ENCODE assay signal across 10 mouse cellular contexts in genomic region chr3:86069646-86070250, GRCm38 (mm10).
DNase-seq lines count a peak whose midpoint lies in the region; ATAC-seq and TF ChIP-seq lines count a peak whose summit lies in the region.
"Had no signal": no experiment of that assay in that cellular context is flagged by ENCODE, and none has a peak within 500 bp of the region (broad histone marks: within the 10 kb centered on the region; RNA-seq: fewer than 3 reads in every experiment).

No protein-coding gene starts in this region.

- in situ Hi-C loops in CH12.LX (cut with MboI; ENCODE audit: low pct_ligation_motif_present, low pct_unique_long_range_greater_than_20kb, low sequenced_read_pairs): no loop called here

- no peak overlapping the region for H3K4me2 ChIP-seq in kidney, postnatal 0 days (ENCODE audit: low read length)
- no peak overlapping the region for H3K4me2 ChIP-seq in kidney, embryonic 16.5 days (replicated peaks; ENCODE audit: low read depth, low read length)
- H3K4me2 ChIP-seq in CH12.LX (ENCODE audit: insufficient read depth, low read depth, poor library complexity, severe bottlenecking): no peak overlapping the region
- H3K4me2 ChIP-seq: neural tube, embryonic 15.5 days had no signal

- no peaks in the 10 kb centered on the region for H3K9me3 ChIP-seq in kidney, postnatal 0 days (replicated peaks; ENCODE audit: low read length)
- H3K9me3 ChIP-seq in kidney, embryonic 16.5 days (ENCODE audit: low read length): no peaks in the 10 kb centered on the region
- H3K9me3 ChIP-seq in CH12.LX (replicated peaks; ENCODE audit: low read length) (no peaks in the 10 kb centered on the region), MEL (replicated peaks; ENCODE audit: insufficient read depth, low read length) (no peaks in the 10 kb centered on the region)
- H3K9me3 ChIP-seq in limb, embryonic 10.5 days (replicated peaks): no peaks in the 10 kb centered on the region
- H3K9me3 ChIP-seq: neural tube, embryonic 15.5 days had no signal

- WGBS in kidney, postnatal 0 days: 90% methylated on average over 11 of the region's 11 CpGs
- WGBS in kidney, embryonic 16.5 days: 95% methylated on average over 11 of the region's 11 CpGs
- 91% methylated on average over 11 of the region's 11 CpGs for WGBS in limb, embryonic 10.5 days

- DNase-seq in kidney, postnatal 0 days (ENCODE audit: low spot score): no peak
- DNase-seq in CH12.LX (ENCODE audit: extremely low read depth) (peak; percentile 12), MEL (ENCODE audit: low read depth, low spot score) (peak; percentile 40)
- DNase-seq in induced T-regulatory cell, adult 2 months (ENCODE audit: low read depth): peak; percentile 11
- no peak for DNase-seq in limb, embryonic 10.5 days (ENCODE audit: low spot score)
- DNase-seq in ovary, postnatal 36 days (ENCODE audit: low spot score): no peak
- DNase-seq: cerebellum, adult 9-10 months; thymus, postnatal 25 days had no signal

- no peak overlapping the region for H3K9ac ChIP-seq in kidney, postnatal 0 days (ENCODE audit: low read depth, low read length)
- no peak overlapping the region for H3K9ac ChIP-seq in kidney, embryonic 16.5 days (replicated peaks; ENCODE audit: low read length)
- no peak overlapping the region for H3K9ac ChIP-seq in CH12.LX (ENCODE audit: insufficient read depth, low read depth)
- no peak overlapping the region for H3K9ac ChIP-seq in MEL (ENCODE audit: control insufficient read depth, low read depth, low read length, poor library complexity, severe bottlenecking)
- H3K9ac ChIP-seq: neural tube, embryonic 15.5 days had no signal

- no peak overlapping the region for H3K4me3 ChIP-seq in kidney, postnatal 0 days (replicated peaks; ENCODE audit: low read depth, low read length)
- no peak overlapping the region for H3K4me3 ChIP-seq in kidney, embryonic 16.5 days (ENCODE audit: low read length)
- H3K4me3 ChIP-seq in CH12.LX (replicated peaks in 1 of 3; ENCODE audit: low read depth in 2 of 3, low read length in 2 of 3, poor library complexity in 1 of 3) (no peak overlapping the region), MEL (ENCODE audit: control insufficient read depth in 1 of 2, insufficient read depth in 1 of 2, low read depth in 2 of 2, low read length in 2 of 2) (no peak overlapping the region)
- H3K4me3 ChIP-seq in limb, embryonic 10.5 days: no peak overlapping the region
- H3K4me3 ChIP-seq: neural tube, embryonic 15.5 days had no signal

- TF ChIP-seq POLR2A in CH12.LX (IDR thresholded peaks at IDR 0.05; ENCODE audit: low read depth, low read length) (no peak), MEL (IDR thresholded peaks at IDR 0.05; ENCODE audit: control insufficient read depth in 1 of 2, insufficient read depth in 1 of 2, low read depth in 1 of 2, low read length in 2 of 2, poor library complexity in 1 of 2) (no peak)

- peak; percentile 54; the same call in 1 of the 2 replicates for TF ChIP-seq CTCF in kidney, postnatal 0 days (IDR thresholded peaks at IDR 0.05; ENCODE audit: low read depth)
- peak; percentile 12 to 62; a peak in 2 of 4 replicates for TF ChIP-seq CTCF in CH12.LX (conservative IDR thresholded peaks at IDR 0.05 in 1 of 2, IDR thresholded peaks at IDR 0.05 in 1 of 2; ENCODE audit: low read depth in 2 of 2, low read length in 2 of 2)
- TF ChIP-seq CTCF in MEL (IDR thresholded peaks at IDR 0.05 in 2 of 3, conservative IDR thresholded peaks at IDR 0.05 in 1 of 3; ENCODE audit: control insufficient read depth in 1 of 3, insufficient read depth in 1 of 3, low read depth in 2 of 3, low read length in 3 of 3, poor library complexity in 1 of 3, severe bottlenecking in 1 of 3): peak; percentile 42 to 64 (median 62)

- H3K79me2 ChIP-seq in CH12.LX (replicated peaks; ENCODE audit: control insufficient read depth, extremely low read depth, insufficient read depth, poor library complexity, severe bottlenecking): no peaks in the 10 kb centered on the region
- no peaks in the 10 kb centered on the region for H3K79me2 ChIP-seq in MEL (ENCODE audit: control insufficient read depth, insufficient read depth, low read length, poor library complexity)

- H3K4me1 ChIP-seq in kidney, postnatal 0 days (replicated peaks; ENCODE audit: insufficient read depth, low read length): no peaks in the 10 kb centered on the region
- H3K4me1 ChIP-seq in kidney, embryonic 16.5 days (ENCODE audit: insufficient read depth, low read length): no peaks in the 10 kb centered on the region
- peaks cover 0 to 3% of the 10 kb centered on the region in 2 experiments; a peak in 1 of 4 replicates for H3K4me1 ChIP-seq in CH12.LX (ENCODE audit: control insufficient read depth in 1 of 2, insufficient read depth in 2 of 2)
- H3K4me1 ChIP-seq in MEL (ENCODE audit: control insufficient read depth in 1 of 2, insufficient read depth in 2 of 2, low read length in 2 of 2): no peaks in the 10 kb centered on the region
- no peaks in the 10 kb centered on the region for H3K4me1 ChIP-seq in limb, embryonic 10.5 days

- TF ChIP-seq RAD21 in CH12.LX (IDR thresholded peaks at IDR 0.05; ENCODE audit: low read depth, low read length) (peak; percentile 45), MEL (IDR thresholded peaks at IDR 0.05; ENCODE audit: low read depth, low read length) (peak; percentile 59)

- no peaks in the 10 kb centered on the region for H3K36me3 ChIP-seq in kidney, postnatal 0 days (ENCODE audit: insufficient read depth, low read length)
- no peaks in the 10 kb centered on the region for H3K36me3 ChIP-seq in kidney, embryonic 16.5 days (ENCODE audit: insufficient read depth, low read length)
- H3K36me3 ChIP-seq in CH12.LX (replicated peaks in 1 of 2; ENCODE audit: control insufficient read depth in 1 of 2, insufficient read depth in 1 of 2, low read length in 1 of 2): no peaks in the 10 kb centered on the region
- H3K36me3 ChIP-seq in MEL (ENCODE audit: control insufficient read depth in 1 of 2, insufficient read depth in 2 of 2, low read length in 2 of 2): no peaks in the 10 kb centered on the region
- 0 out of 2 replicates have a peak, but pooled peaks cover 3% of the 10 kb centered on the region for H3K36me3 ChIP-seq in limb, embryonic 10.5 days
- H3K36me3 ChIP-seq: neural tube, embryonic 15.5 days had no signal

- H3K27me3 ChIP-seq in kidney, postnatal 0 days (ENCODE audit: insufficient read depth, low read length): no peaks in the 10 kb centered on the region
- no peaks in the 10 kb centered on the region for H3K27me3 ChIP-seq in kidney, embryonic 16.5 days (ENCODE audit: insufficient read depth, low read length)
- H3K27me3 ChIP-seq in CH12.LX (replicated peaks) (no peaks in the 10 kb centered on the region), MEL (ENCODE audit: control insufficient read depth in 1 of 2, insufficient read depth in 2 of 2, low read length in 2 of 2) (no peaks in the 10 kb centered on the region)
- no peaks in the 10 kb centered on the region for H3K27me3 ChIP-seq in limb, embryonic 10.5 days (ENCODE audit: low read depth, poor library complexity, severe bottlenecking)
- H3K27me3 ChIP-seq: neural tube, embryonic 15.5 days had no signal

- H3K27ac ChIP-seq in kidney, postnatal 0 days: no peak overlapping the region
- no peak overlapping the region for H3K27ac ChIP-seq in kidney, embryonic 16.5 days (ENCODE audit: low read length)
- no peak overlapping the region for H3K27ac ChIP-seq in CH12.LX (ENCODE audit: insufficient read depth, low read depth)
- no peak overlapping the region for H3K27ac ChIP-seq in MEL (ENCODE audit: control insufficient read depth, low read depth, low read length)
- no peak overlapping the region for H3K27ac ChIP-seq in limb, embryonic 10.5 days
- H3K27ac ChIP-seq: neural tube, embryonic 15.5 days had no signal

- TF ChIP-seq EP300 in CH12.LX (IDR thresholded peaks at IDR 0.05; ENCODE audit: low read length) (no peak), MEL (IDR thresholded peaks at IDR 0.05; ENCODE audit: low read depth in 1 of 2, low read length in 2 of 2) (no peak)

- dilution Hi-C loops in CH12.LX (cut with MboI; ENCODE audit: extremely low pct_ligation_motif_present, extremely low pct_unique_long_range_greater_than_20kb, low sequenced_read_pairs): no loop called here

- no peak for ATAC-seq in kidney, postnatal 0 days (replicated peaks; ENCODE audit: low FRiP score, low read depth)
- no peak for ATAC-seq in kidney, embryonic 16.5 days (ENCODE audit: low FRiP score, low TSS enrichment)

TF ChIP-seq in CH12.LX, 34 proteins besides CTCF, POLR2A, EP300 and RAD21:
- TF ChIP-seq HCFC1 (IDR thresholded peaks at IDR 0.05; ENCODE audit: low read depth, low read length) (no peak), MAFK (IDR thresholded peaks at IDR 0.05; ENCODE audit: insufficient replicate concordance, low read length) (no peak), USF2 (conservative IDR thresholded peaks at IDR 0.05; ENCODE audit: low read depth, low read length) (peak; percentile 52), KAT2A (IDR thresholded peaks at IDR 0.05; ENCODE audit: insufficient replicate concordance, low read length) (no peak), NELFE (IDR thresholded peaks at IDR 0.05; ENCODE audit: low read depth, low read length) (no peak), PAX5 (IDR thresholded peaks at IDR 0.05; ENCODE audit: low read length) (no peak), POLR2AphosphoS2 (IDR thresholded peaks at IDR 0.05; ENCODE audit: low read depth, low read length) (no peak), IRF4 (IDR thresholded peaks at IDR 0.05; ENCODE audit: low read depth, low read length) (no peak), SMC3 (IDR thresholded peaks at IDR 0.05; ENCODE audit: low read depth, low read length) (peak; percentile 55), USF1 (IDR thresholded peaks at IDR 0.05; ENCODE audit: low read depth, low read length) (peak; percentile 35), SIN3A (IDR thresholded peaks at IDR 0.05; ENCODE audit: low read length) (no peak), MXI1 (IDR thresholded peaks at IDR 0.05; ENCODE audit: low read depth, low read length) (no peak)

TF ChIP-seq in MEL, 35 proteins besides CTCF, POLR2A, EP300 and RAD21:
- TF ChIP-seq ZC3H11A (IDR thresholded peaks at IDR 0.05; ENCODE audit: low read depth, low read length) (peak; percentile 54), USF1 (IDR thresholded peaks at IDR 0.05; ENCODE audit: low read depth, low read length) (peak; percentile 50; the same call in 1 of the 2 replicates), SMC3 (IDR thresholded peaks at IDR 0.05; ENCODE audit: low read depth, low read length) (peak; percentile 72), E2F4 (IDR thresholded peaks at IDR 0.05; ENCODE audit: borderline replicate concordance, low read depth, low read length) (no peak)

Comparison
In these comparisons a context has a peak if more than half of its experiments do, and no peak if none do; other contexts are left out.
1. DNase-seq: peak in CH12.LX (single experiment), MEL (single experiment) and induced T-regulatory cell, adult 2 months (single experiment); none in kidney, postnatal 0 days (single experiment), limb, embryonic 10.5 days (single experiment) and ovary, postnatal 36 days (single experiment).
2. Peak in every context shown above with its lines, with median percentiles within 50 percentile points of each other: CTCF ChIP-seq.